Mouse (Mus musculus): Measurements from ENCODE around the gene Tmem135. TPM values are rescaled to one million over a fixed set of nuclear protein-coding genes. Genes with fewer than 3 reads are reported as not detected.

Tmem135 gene
- total RNA-seq, 4 experiments from 2014 or later = 59.4 to 69.6 (median 64.9) TPM

GRCm38 (mm10) chr7:89115633-89116032 is 288.4 kb downstream of the Tmem135 start:
- DNase-seq (ENCODE audit: low spot score in 2 of 2) = no peak

GRCm38 (mm10) chr7:89106421-89106820 is 297.6 kb downstream of the Tmem135 start:
- no peak for DNase-seq (ENCODE audit: low spot score in 2 of 2)

- no peak for DNase-seq (ENCODE audit: low spot score in 2 of 2)
These were observed 304.3 kb downstream of the Tmem135 start for GRCm38 (mm10) chr7:89099756-89100155.

Small RNA genes lying within 50 kb of the gene (microRNA-seq; reads per million reads assigned to microRNA genes)
- 0 reads per million in 2 experiments for gene Gm22171
- gene Gm24659 = 0 reads per million in 2 experiments

Other genes with a start within 250 kb of the Tmem135 start
- 1 to 10 TPM; 6.2 to 7.4 (median 6.5) TPM for gene Fzd4, start 133 bp upstream of the Tmem135 start, total RNA-seq (2022)
- 10 to 100 TPM; 13.2 to 19.0 (median 14.2) TPM for gene Prss23, start 123.0 kb upstream of the Tmem135 start, total RNA-seq (2022)
- gene Me3, start 228.2 kb upstream of the Tmem135 start, total RNA-seq (2022) = 10 to 100 TPM; 72.9 to 90.9 (median 85.2) TPM